Mouse (Mus musculus) erythroid progenitor cell, adult 5-6 weeks (primary cell): Measurements from ENCODE around the gene Igsf1. TPM values are rescaled to one million over a fixed set of nuclear protein-coding genes. Genes with fewer than 3 reads are reported as not detected.

Source experiments
- ATAC-seq: replicated peaks from 2 replicates; pipeline ENCODE4 v1.8.0; 2016; ENCODE audit warnings: moderate number of reproducible peaks, mild to moderate bottlenecking, moderate TSS enrichment, inconsistent platforms; ENCODE audit not compliant: poor library complexity, low FRiP score, severe bottlenecking
- total RNA-seq, 2 experiments: library from RNA; stranded (forward) in 1 of 2; stranded (reverse) in 1 of 2; fragments of 150-400 nt in 1 of 2; fragments of 186-747, 209-891 nt in 1 of 2; gene quantifications; 2 replicates each; pipeline versions ENCODE4 v1.2.3 to v1.2.4; 2015 to 2017; ENCODE audit warnings: low replicate concordance in 2 of 2

Igsf1 gene
- total RNA-seq (2015; ENCODE audit: low replicate concordance) (not detected in 2 replicates), total RNA-seq (2017; ENCODE audit: low replicate concordance) (not detected in 2 replicates)

DNA sequence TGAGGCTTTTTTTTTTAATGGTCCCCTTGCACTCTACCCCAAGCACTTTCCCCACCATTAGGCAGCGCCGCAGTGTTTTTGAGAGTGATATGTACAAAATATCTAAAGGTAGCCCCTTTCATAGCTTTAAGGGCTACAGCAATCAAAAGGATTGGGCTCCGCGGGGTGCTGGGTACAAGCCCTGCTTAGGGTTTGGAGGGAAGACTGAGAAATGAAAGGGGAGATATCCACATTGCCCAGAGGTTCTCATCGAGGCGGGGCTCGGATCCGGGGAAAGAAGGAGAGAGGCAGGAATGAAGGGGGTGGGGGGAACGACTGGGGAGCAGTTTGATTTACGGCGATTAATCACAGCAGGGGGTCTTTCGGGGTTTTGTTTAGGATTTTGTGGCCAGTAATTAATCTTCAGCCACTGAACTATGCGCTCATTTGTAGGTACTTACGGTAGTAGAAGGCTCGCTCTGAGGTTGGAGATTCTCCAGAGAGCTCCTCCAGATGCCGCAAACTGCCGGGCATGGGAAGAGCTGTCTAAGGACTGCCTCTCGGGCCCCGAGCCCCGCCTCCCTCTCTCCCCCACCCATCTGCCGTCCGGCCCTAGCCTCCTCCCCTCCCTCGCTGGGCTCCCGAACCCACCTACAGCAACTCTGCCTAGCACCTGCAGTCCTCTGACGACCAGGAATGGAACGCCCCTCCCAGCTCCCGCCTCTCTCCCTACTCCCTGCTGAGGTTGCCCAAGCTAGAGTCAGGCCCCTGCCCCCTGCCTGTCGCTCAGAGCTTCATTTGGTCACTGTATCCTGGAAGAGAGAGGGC lies at the start of gene Igsf1:
Igsf1 (minus strand) TSS at position 537 of the 807 bp plus-strand sequence.
- ATAC-seq = no peak

DNA sequence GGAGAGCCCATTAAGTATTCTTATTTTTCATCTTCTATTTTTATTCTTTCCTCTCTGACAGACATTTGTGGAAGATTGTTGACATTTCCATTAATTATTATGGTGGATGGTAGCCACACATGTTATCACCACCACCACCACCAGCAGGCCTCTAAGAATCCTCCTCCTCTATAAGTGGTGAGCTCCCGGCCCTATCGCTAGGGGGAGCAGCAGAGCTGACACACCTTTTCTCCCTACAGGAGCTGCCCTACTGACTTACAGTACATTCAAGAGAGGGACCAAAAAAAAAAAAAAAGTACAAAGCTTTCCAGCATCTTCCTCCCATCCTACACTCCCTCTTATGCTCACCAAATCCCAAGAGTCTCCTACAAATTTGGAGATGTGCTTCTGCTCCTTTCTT lies 26.7 kb downstream of the Igsf1 start:
- no peak for ATAC-seq

DNA sequence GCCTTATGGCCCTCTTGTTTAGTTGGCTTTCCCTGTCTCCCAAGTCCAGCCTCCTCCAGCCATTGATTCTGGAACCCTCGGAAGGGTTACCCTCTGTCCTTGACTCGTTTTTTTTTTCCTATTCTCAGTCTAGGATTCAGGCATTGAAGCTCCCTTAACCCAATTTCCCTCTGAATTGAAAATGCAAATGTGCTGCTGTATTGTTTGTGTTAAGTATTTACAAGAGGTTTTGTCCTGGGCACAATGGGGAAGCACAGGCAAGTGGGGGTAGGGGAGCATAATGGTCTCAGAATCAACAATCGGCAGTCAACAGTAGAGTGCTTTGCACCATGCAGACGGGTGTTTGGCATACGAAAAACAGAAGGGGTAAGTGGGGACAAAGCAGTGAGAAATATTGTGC lies 52.4 kb downstream of the Igsf1 start:
- ATAC-seq = no peak

DNA sequence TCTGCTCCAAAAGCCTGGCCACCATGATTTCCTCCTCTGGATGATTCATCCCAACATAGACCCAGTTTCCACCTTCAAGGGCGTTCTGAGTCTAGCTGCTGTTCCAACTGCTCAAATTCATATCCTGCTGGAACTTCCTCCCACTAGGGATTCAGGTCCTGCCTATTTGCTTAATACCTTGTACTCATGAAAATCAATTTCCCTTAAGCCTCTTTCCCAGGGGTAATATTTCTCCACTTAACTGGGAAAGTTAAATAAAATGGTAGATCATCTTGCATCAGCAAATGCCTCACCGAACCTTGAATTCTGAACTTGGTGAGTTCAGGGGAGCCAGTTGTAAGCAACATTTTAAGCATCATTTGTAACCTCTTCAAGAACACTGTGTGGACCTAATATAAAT lies 62.6 kb downstream of the Igsf1 start, which contains the start of gene Olfr1321:
Olfr1321 (minus strand) TSS at position 101 of the 400 bp plus-strand sequence.
- ATAC-seq = no peak

Other genes with a start within 250 kb of the Igsf1 start
- gene Olfr1320, start 125.4 kb downstream of the Igsf1 start, total RNA-seq (2015; ENCODE audit: low replicate concordance) = not detected in 2 replicates
- gene Olfr1320, start 125.4 kb downstream of the Igsf1 start, total RNA-seq (2017; ENCODE audit: low replicate concordance) = not detected in 2 replicates
- gene Olfr1321, start 62.7 kb downstream of the Igsf1 start, total RNA-seq (2015; ENCODE audit: low replicate concordance) = not detected in 2 replicates
- not detected in 2 replicates for gene Olfr1321, start 62.7 kb downstream of the Igsf1 start, total RNA-seq (2017; ENCODE audit: low replicate concordance)
- gene Olfr1322, start 93.7 kb upstream of the Igsf1 start, total RNA-seq (2015; ENCODE audit: low replicate concordance) = not detected in 2 replicates
- gene Olfr1322, start 93.7 kb upstream of the Igsf1 start, total RNA-seq (2017; ENCODE audit: low replicate concordance) = not detected in 2 replicates
- not detected in 2 replicates for gene Olfr1323, start 221.6 kb upstream of the Igsf1 start, total RNA-seq (2015; ENCODE audit: low replicate concordance)
- gene Olfr1323, start 221.6 kb upstream of the Igsf1 start, total RNA-seq (2017; ENCODE audit: low replicate concordance) = not detected in 2 replicates